Mouse (Mus musculus) fat pad, adult 2 months (tissue): ENCODE results near the gene A730049H05Rik.

Experiments
- DNase-seq: peaks from one replicate; pipeline ENCODE4 v3.0.0-alpha.2; 2011; ENCODE audit warnings: low read depth, low spot score; ENCODE audit errors: extremely low read depth

The A730049H05Rik gene

DNA sequence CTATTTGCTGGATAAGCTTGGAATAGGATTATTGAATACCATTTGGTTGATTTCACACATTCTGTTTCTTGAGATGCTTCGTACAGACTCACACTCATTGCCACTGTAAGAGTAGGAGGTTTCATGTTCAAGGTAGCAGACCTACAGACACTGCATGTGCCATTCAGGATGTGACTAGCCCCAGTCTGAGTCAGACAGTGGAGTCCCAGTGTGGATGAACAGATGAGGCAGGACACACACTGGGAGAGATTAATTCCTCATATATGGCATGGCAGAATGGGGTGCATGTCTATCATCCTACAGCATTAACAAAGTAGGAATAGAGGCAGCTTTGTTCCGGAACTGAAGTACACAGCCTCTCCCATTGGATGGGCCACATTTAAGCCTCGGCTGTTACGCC, 61.0 kb downstream of the A730049H05Rik start:
- DNase-seq, result no peak

DNA sequence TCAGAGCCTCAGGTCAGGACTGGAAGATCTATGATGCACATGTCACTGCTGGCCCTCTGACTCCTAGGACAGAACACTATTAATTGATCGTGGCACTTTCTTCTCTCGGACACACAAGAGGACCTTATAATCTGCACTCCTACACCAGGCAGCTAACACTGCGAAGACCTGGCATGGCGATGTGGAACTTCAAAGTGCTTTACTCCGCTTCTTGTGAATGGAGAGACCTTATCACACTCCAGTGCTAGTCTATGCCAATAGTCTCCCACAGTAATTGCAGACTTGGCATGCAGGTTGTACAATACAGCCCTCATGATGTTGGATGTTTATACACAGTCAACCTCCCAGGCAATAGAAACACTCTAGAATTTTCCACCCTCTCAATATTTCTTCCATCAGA, 62.5 kb downstream of the A730049H05Rik start:
- DNase-seq, result no peak

DNA sequence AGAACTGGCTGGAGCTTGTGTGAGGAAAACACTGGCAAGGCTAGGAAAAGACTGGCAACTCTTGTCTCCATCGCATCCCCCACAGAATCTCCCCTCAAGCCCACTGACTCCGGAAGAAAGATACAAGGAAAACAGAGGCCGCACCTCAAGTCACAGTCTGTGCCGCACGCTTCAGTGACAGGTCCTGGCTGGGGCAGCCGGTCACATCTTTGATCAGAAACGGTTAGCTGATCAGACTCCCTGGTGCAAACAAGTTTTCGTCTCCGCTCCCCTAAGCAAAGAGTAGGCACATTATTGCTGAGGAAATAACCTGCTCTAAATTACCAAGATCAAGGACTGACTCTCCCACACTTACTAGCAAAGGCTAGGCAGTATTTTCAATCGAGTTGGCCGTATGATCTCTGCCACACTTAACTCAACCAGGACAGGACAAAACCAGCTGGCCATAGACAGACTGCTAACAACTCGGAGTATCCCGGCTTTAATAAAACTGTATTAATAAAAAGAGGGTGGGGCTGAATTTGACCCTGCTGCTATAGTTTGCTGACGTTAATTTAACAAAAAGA, 63.5 kb downstream of the A730049H05Rik start:
- DNase-seq, result no peak

DNA sequence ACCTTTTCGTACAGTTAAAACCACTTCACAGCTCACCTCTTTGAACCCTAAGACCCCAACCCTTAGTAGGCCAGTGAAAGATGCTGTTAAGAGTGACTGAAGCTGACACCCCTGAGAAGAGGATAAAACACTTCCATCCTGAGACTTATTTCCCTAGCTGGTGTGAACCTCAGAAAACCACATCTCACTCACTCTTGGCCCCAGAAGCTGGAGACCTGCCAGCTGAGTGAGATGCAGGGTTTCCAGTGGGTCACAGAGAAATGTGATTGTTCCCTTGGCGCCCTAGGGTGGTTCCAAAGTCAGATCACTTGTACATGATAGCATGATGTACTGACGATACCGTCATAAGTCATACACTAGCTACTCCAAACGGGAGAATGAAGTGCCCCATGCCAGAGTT, 66.2 kb downstream of the A730049H05Rik start:
- DNase-seq, result no peak

DNA sequence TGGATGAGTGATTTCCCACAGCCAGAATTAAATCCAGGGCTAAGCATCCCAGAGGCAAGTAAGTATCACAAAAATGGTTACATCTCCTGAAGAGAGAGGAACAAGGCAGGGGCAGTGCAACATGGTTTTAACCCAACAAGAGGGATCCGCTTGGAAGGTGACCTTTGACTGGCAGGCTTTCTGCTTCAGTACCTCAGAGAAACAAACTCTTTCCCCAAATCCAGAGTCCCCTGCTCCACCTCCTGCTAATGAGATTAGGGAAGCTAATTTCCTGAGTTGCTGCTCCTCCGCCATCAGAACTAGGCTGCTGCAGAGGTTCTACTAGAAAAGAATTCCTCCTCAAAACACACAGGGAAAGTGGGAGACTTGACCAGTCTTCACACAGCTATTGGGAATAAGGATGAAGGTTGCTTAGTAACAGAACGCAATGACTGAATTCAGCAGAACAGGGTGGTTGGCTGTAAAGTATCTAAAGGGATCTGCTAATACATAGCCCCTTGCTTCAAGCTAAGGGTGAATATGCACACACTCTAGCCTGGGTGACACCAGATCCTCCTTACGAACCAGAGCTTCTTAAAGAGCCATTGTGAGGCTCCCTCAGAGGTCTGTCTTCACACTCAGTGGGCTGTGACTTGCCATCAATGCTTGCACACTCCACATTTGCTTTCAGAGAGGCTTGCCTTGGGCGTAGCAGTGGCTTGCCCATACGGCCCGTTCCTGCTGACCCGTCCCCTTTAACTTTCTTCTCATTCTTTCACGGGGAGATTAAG, 67.0 kb downstream of the A730049H05Rik start:
- DNase-seq, result no peak

DNA sequence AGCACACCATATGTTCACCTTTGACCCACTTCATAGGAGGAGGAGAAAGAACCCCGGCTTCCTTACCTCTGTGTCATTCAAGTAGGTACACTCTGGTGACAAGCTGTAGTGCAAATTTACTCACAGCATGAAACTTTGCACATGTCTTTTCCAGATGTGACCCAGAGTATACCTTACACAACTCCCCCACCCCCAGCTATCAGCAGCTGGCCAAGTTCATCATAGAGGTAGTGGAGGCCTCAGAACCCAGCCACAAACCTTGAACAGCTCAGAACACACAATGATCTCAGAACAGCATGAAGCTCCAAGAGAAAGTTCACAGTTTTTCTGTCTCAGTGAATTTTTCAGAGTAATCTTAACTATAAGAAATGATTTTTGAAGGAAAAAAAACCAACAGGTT, 75.3 kb downstream of the A730049H05Rik start:
- no peak for DNase-seq
